In genomic region chr9:45398336-45398735, GRCm38 (mm10) we compare ENCODE assay signal across 15 mouse cellular contexts. TPM values are rescaled to one million over a fixed set of nuclear protein-coding genes. Genes with fewer than 3 reads are reported as not detected.
DNase-seq lines count a peak whose midpoint lies in the region; ATAC-seq lines count a peak whose summit lies in the region.
"Had no signal": no experiment of that assay in that cellular context is flagged by ENCODE, and none has a peak within 500 bp of the region (broad histone marks: within the 10 kb centered on the region; RNA-seq: fewer than 3 reads in every experiment).

No protein-coding gene starts in this region.

- H3K27ac ChIP-seq in midbrain, embryonic 14.5 days (replicated peaks; ENCODE audit: low read depth, low read length): no peak overlapping the region
- no peak overlapping the region for H3K27ac ChIP-seq in hindbrain, embryonic 12.5 days

- DNase-seq in gastrocnemius, postnatal 14 days: peak; percentile 26
- no peak for DNase-seq in gastrocnemius, adult 18-20 months (ENCODE audit: low spot score)
- DNase-seq in cerebellum, adult 11 months: peak; percentile 68
- DNase-seq in cerebellum, postnatal 36 days: peak; percentile 76 to 79
- DNase-seq in skeletal muscle tissue, adult 2 months (ENCODE audit: low read depth, low spot score): peak; percentile 31
- no peak for DNase-seq in midbrain, embryonic 14.5 days
- no peak for DNase-seq in neural tube, embryonic 10.5 days (ENCODE audit: extremely low spot score, low spot score)
- DNase-seq: adrenal gland, adult 2 months; heart, postnatal 10 days; right cerebral cortex, postnatal 14 days had no signal

- no peaks in the 10 kb centered on the region for H3K9me3 ChIP-seq in midbrain, embryonic 14.5 days (ENCODE audit: control insufficient read depth, low read length)
- no peaks in the 10 kb centered on the region for H3K9me3 ChIP-seq in hindbrain, embryonic 12.5 days (replicated peaks)

- 61% methylated on average over 1 of the region's 1 CpGs for WGBS in midbrain, embryonic 14.5 days
- 45% methylated on average over 1 of the region's 1 CpGs for WGBS in hindbrain, embryonic 12.5 days

- H3K4me1 ChIP-seq in midbrain, embryonic 14.5 days (ENCODE audit: control insufficient read depth, insufficient read depth, low read length): no peaks in the 10 kb centered on the region
- H3K4me1 ChIP-seq in hindbrain, embryonic 12.5 days: no peaks in the 10 kb centered on the region

- no peak overlapping the region for H3K4me3 ChIP-seq in midbrain, embryonic 14.5 days (replicated peaks; ENCODE audit: low read depth, low read length)
- H3K4me3 ChIP-seq in hindbrain, embryonic 12.5 days: no peak overlapping the region
- H3K4me3 ChIP-seq: myocyte had no signal

- H3K4me2 ChIP-seq in midbrain, embryonic 14.5 days (ENCODE audit: low read length): no peak overlapping the region
- no peak overlapping the region for H3K4me2 ChIP-seq in hindbrain, embryonic 12.5 days (replicated peaks)
- H3K4me2 ChIP-seq: liver, embryonic 11.5 days; midbrain, embryonic 11.5 days had no signal

- peaks cover 33% of the 10 kb centered on the region for H3K36me3 ChIP-seq in midbrain, embryonic 14.5 days (ENCODE audit: control insufficient read depth, insufficient read depth, low read length)
- peaks cover 28% of the 10 kb centered on the region for H3K36me3 ChIP-seq in hindbrain, embryonic 12.5 days

- intact Hi-C loops in gastrocnemius, postnatal 14 days (cut with DNase I; ENCODE audit: low total_unique reads): no loop called here

- H3K9ac ChIP-seq in midbrain, embryonic 14.5 days (replicated peaks; ENCODE audit: low read length): no peak overlapping the region
- no peak overlapping the region for H3K9ac ChIP-seq in hindbrain, embryonic 12.5 days

- no peaks in the 10 kb centered on the region for H3K27me3 ChIP-seq in midbrain, embryonic 14.5 days (ENCODE audit: control insufficient read depth, insufficient read depth, low read length)
- peaks cover 6% of the 10 kb centered on the region for H3K27me3 ChIP-seq in hindbrain, embryonic 12.5 days

- no peak for ATAC-seq in midbrain, embryonic 14.5 days (ENCODE audit: low FRiP score, low TSS enrichment)
- ATAC-seq in hindbrain, embryonic 12.5 days (ENCODE audit: low FRiP score): no peak

RNA-seq across cellular contexts. Expression of gene Fxyd2, which starts 1.1 kb away (rescaled TPM):
- 1 to 10 TPM; 1.4 to 1.5 TPM for total RNA-seq in gastrocnemius, postnatal 14 days (2021)
- total RNA-seq in gastrocnemius, adult 18-20 months (2021): 1 to 10 TPM; 2.4 to 3.8 TPM
- polyA plus RNA-seq in midbrain, embryonic 14.5 days (2014; fragmentation: Nextera tagmentation; extraction: Ambion mirVana): 8.0 and 14.1 TPM in 2 replicates
- polyA plus RNA-seq in hindbrain, embryonic 12.5 days (2016; fragmentation: Nextera tagmentation; extraction: Ambion mirVana): 1.9 and 2.1 TPM in 2 replicates

RNA-seq across cellular contexts. Expression of gene Dscaml1, which starts 28.1 kb away (rescaled TPM):
- under 1 TPM in 1 of 2 experiments, not detected in 1; 0.21 TPM for total RNA-seq in gastrocnemius, postnatal 14 days (2021)
- total RNA-seq in gastrocnemius, adult 18-20 months (2021): not detected
- 12.4 and 14.8 TPM in 2 replicates for polyA plus RNA-seq in midbrain, embryonic 14.5 days (2014; fragmentation: Nextera tagmentation; extraction: Ambion mirVana)
- polyA plus RNA-seq in hindbrain, embryonic 12.5 days (2016; fragmentation: Nextera tagmentation; extraction: Ambion mirVana): 2.3 and 4.8 TPM in 2 replicates
- total RNA-seq: heart, adult 8-10 months; heart, postnatal 10 days had no signal
- polyA plus RNA-seq: myocyte had no signal

RNA-seq across cellular contexts. Expression of gene Fxyd6, which starts 28.4 kb away (rescaled TPM):
- 10 to 100 TPM; 36.6 to 44.5 TPM for total RNA-seq in gastrocnemius, postnatal 14 days (2021)
- total RNA-seq in gastrocnemius, adult 18-20 months (2021): 10 to 100 TPM; 55.0 to 93.3 TPM
- polyA plus RNA-seq in midbrain, embryonic 14.5 days (2014; fragmentation: Nextera tagmentation; extraction: Ambion mirVana): 348 and 508 TPM in 2 replicates
- 190 and 196 TPM in 2 replicates for polyA plus RNA-seq in hindbrain, embryonic 12.5 days (2016; fragmentation: Nextera tagmentation; extraction: Ambion mirVana)

Comparison
In these comparisons a context has a peak if more than half of its experiments do, and no peak if none do; other contexts are left out.
1. DNase-seq: peak in gastrocnemius, postnatal 14 days (single experiment), cerebellum, adult 11 months (single experiment), cerebellum, postnatal 36 days (2 of 2) and skeletal muscle tissue, adult 2 months (single experiment); none in gastrocnemius, adult 18-20 months (single experiment), midbrain, embryonic 14.5 days (single experiment) and neural tube, embryonic 10.5 days (single experiment).